Mouse (Mus musculus) olfactory bulb, adult 2 months (tissue): ENCODE results near the gene Xrcc4. TPM values are rescaled to one million over a fixed set of nuclear protein-coding genes. Genes with fewer than 3 reads are reported as not detected.
"Not testable (repeated sequence)": the region's sequence is repeated elsewhere in the genome, so short reads cannot be mapped to it uniquely, and the experiment has no call there.

Experiments
- H3K27ac ChIP-seq: fragments of 200-500 bp; 2 replicates; pipeline ENCODE4 v1.5.1; 2012; ENCODE audit warnings: low read depth, low read length; ENCODE audit not compliant: insufficient read depth
- H3K4me1 ChIP-seq: fragments of 200-500 bp; 2 replicates; pipeline ENCODE4 v1.6.1; 2012; ENCODE audit warnings: low read length; ENCODE audit not compliant: control insufficient read depth, insufficient read depth
- H3K4me3 ChIP-seq: fragments of 200-500 bp; 2 replicates; pipeline ENCODE4 v1.5.1; 2012; ENCODE audit warnings: mild to moderate bottlenecking, low read depth, low read length, moderate library complexity; ENCODE audit not compliant: insufficient read depth
- CTCF ChIP-seq: fragments of 200-500 bp; IDR thresholded peaks from 2 replicates; pipeline ENCODE4 v1.5.1; 2012; ENCODE audit warnings: low read depth, mild to moderate bottlenecking, low read length, moderate library complexity; ENCODE audit not compliant: insufficient read depth
- POLR2A ChIP-seq: fragments of 200-500 bp; IDR thresholded peaks from 2 replicates; pipeline ENCODE4 v1.6.1; 2012; ENCODE audit warnings: mild to moderate bottlenecking, low read depth, low read length, moderate library complexity; ENCODE audit not compliant: insufficient read depth
- WGBS: fragments of 180-500 bp; shearing (Covaris S2); methylation state at CpG from one replicate; pipeline ENCODE4 v1.1.7; 2018; 5-methylcytosine and 5-hydroxymethylcytosine counted together
- polyA plus RNA-seq: library from polyadenylated mRNA; stranded (reverse); fragments of >200 nt; gene quantifications from 2 replicates; pipeline ENCODE4 v1.2.4, GENCODE M21; 2012; ENCODE audit warnings: low replicate concordance; ENCODE audit not compliant: missing spikeins, insufficient read depth, insufficient read length

Xrcc4 gene
- polyA plus RNA-seq = not detected in 2 replicates

DNA sequence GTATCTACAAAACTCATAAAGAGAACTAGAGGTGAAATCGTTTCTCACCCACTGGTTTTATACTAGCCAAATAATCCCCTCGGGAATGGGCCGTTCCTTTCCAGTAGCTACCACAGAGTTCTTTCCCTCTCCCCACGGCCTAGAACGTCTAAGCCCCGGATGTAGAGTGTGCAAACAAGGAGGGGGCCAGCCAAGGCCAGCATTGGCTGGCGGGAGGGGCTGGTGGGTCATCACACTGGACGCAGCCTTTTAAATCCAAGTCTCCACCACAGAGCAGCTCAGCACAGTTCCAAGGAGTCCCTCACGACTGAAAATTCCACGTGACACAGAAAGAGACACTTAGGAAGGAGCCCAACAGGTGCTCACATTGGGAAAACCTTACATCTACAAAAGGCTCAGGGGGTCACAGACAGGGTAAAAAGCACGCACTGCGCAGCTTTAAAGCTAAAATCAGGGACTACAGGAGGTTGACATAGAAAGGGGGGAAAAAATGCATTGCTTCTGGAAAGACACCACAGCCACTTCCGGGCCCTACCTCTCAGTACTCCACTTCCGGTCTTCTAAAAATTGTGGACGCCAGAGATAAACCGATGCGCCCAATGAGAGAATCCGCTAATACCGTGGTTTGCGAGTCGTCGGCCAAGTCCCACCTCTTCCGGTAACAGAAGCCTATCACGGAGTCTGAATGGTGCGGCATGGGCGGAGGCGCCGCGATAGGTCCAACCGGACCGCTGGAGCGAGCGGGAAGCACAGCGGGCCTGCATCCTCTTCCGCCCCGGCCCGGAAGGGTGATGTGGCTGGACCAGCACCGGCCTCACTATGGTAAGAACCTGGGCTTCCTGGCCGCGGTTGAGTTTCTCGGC is at the start of gene Xrcc4, which contains the start of gene Tmem167:
Gene Xrcc4 (minus strand): TSS at position 647 of the 863 bp plus-strand sequence.
Gene Tmem167 (plus strand): TSS at position 162 of the 863 bp plus-strand sequence.
- Histone ChIP-seq H3K4me3 (peak within 1 kb of the TSS; percentile 80), H3K27ac (peak within 1 kb of the TSS; percentile 59), H3K4me1 (no peaks in the 10 kb centered on the region)
- under 1% methylated on average over 41 of the region's 41 CpGs for WGBS
- TF ChIP-seq CTCF (no peak), POLR2A (peak; percentile 60)

- TF ChIP-seq POLR2A = no peak
- TF ChIP-seq CTCF = no peak
- no peaks in the 10 kb centered on the region for H3K4me1 ChIP-seq
- no peak overlapping the region for H3K27ac ChIP-seq
- no peak overlapping the region for H3K4me3 ChIP-seq
- WGBS = 47% methylated on average over 3 of the region's 3 CpGs
These were observed 46.9 kb upstream of the Xrcc4 start for GRCm38 (mm10) chr13:90136156-90136910.

DNA sequence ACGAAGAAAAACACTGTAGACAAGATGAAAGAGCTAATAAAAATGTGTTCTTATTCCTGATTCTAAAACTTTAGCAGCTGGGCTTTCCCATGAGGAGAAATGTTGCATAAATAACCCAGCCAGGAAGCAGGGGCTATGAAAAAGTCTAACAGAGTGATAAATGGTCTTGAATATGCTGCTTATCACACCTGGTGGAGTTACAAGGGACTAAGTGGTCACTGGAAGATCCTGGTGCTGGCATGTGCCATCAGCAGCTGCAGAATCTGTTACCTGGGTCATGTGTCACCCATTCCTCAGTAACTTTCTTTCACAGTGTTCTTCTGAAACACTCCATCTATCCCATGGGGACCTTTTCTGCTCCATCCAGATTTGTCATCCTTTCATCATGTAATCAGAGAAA is 22.3 kb upstream of the Xrcc4 start:
- Histone ChIP-seq H3K27ac (no peak overlapping the region), H3K4me1 (no peaks in the 10 kb centered on the region), H3K4me3 (no peak overlapping the region)
- WGBS = 47% methylated on average over 1 of the region's 1 CpGs
- no peak for TF ChIP-seq CTCF
- no peak for TF ChIP-seq POLR2A

- H3K4me3 ChIP-seq, H3K27ac ChIP-seq, H3K4me1 ChIP-seq: not testable (repeated sequence)
- 95% methylated on average over 5 of the region's 5 CpGs for WGBS
These were observed 19.3 kb upstream of the Xrcc4 start for GRCm38 (mm10) chr13:90108746-90109145.

DNA sequence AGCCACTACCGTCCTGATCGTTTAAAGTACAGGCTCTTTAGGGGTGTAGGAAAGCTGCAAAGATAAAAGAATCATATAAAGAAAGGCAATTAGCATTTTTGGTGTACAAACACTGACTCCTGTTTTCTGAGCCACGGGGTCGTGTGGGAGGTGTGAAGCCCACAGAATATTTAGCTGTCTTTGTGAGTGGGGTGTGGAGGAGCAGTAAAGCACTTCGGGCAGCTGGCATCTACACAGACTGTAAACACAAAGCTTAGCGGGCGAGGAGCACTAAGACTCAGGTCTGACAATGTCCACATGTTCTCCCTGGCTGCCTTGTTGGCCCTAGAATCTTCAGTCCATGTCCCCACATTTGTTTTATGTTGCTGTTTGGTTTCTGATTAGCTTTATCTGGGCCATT is 16.7 kb upstream of the Xrcc4 start:
- no peak for TF ChIP-seq POLR2A
- TF ChIP-seq CTCF = no peak
- WGBS = 71% methylated on average over 7 of the region's 7 CpGs

DNA sequence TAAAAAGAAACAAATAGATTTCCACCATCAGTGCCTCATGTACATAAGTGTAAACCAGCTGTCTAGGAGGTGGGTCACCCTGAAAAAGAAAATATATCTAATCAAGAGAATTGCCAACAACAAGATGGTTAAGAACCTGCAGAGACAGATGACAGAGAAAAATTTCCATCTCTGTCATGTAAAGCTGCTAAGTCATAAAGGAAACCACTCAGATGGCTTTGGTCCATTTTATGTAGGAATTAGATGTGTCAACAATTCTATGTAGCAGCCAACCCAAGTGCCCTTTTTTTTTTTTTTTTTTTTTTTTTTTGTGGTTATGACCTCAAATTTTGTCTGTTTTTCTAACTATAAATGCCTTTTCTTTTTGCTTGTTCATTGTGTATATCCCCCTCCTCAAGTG is 12.1 kb upstream of the Xrcc4 start:
- TF ChIP-seq POLR2A = no peak
- TF ChIP-seq CTCF = no peak
- no peak overlapping the region for H3K27ac ChIP-seq
- no peaks in the 10 kb centered on the region for H3K4me1 ChIP-seq
- H3K4me3 ChIP-seq = no peak overlapping the region

More for the DNA sequence above, 16.7 kb upstream of the Xrcc4 start:
- no peak overlapping the region for H3K27ac ChIP-seq
- no peak overlapping the region for H3K4me3 ChIP-seq
- no peaks in the 10 kb centered on the region for H3K4me1 ChIP-seq

- H3K4me1 ChIP-seq = no peaks in the 10 kb centered on the region
- no peak overlapping the region for H3K27ac ChIP-seq
- H3K4me3 ChIP-seq = peak overlapping the region; percentile 80
- under 1% methylated on average over 27 of the region's 27 CpGs for WGBS
- no peak for TF ChIP-seq CTCF
- no peak for TF ChIP-seq POLR2A
These were observed 396 bp upstream of the Xrcc4 start for GRCm38 (mm10) chr13:90089825-90090183.

- H3K4me1 ChIP-seq = no peaks in the 10 kb centered on the region
- H3K4me3 ChIP-seq = no peak overlapping the region
- no peak for TF ChIP-seq POLR2A
- no peak for TF ChIP-seq CTCF
- WGBS = 84% methylated on average over 1 of the region's 1 CpGs
- no peak overlapping the region for H3K27ac ChIP-seq
These were observed 27.5 kb downstream of the Xrcc4 start for GRCm38 (mm10) chr13:90061877-90062276.

GRCm38 (mm10) chr13:90052408-90052807 is 37.0 kb downstream of the Xrcc4 start:
- 90% methylated on average over 3 of the region's 3 CpGs for WGBS
- no peaks in the 10 kb centered on the region for H3K4me1 ChIP-seq
- TF ChIP-seq CTCF = no peak
- TF ChIP-seq POLR2A = no peak
- H3K4me3 ChIP-seq = no peak overlapping the region
- no peak overlapping the region for H3K27ac ChIP-seq
